ENCODE assay signal across 8 mouse cellular contexts in genomic region chr9:44921123-44921468, GRCm38 (mm10). TPM values are rescaled to one million over a fixed set of nuclear protein-coding genes. Genes with fewer than 3 reads are reported as not detected.
DNase-seq lines count a peak whose midpoint lies in the region; ATAC-seq and TF ChIP-seq lines count a peak whose summit lies in the region.

No protein-coding gene starts in this region.

- peak; percentile 61 to 78 for ATAC-seq in hematopoietic stem cell, adult 5-6 weeks (replicated peaks in 1 of 2; ENCODE audit: insufficient read depth in 1 of 2, low FRiP score in 2 of 2, low TSS enrichment in 1 of 2, low read depth in 1 of 2, poor library complexity in 2 of 2, severe bottlenecking in 2 of 2)
- ATAC-seq in liver, embryonic 16.5 days (ENCODE audit: low read depth) = peak; percentile 71
- peak; percentile 94 for ATAC-seq in neural tube, embryonic 15.5 days (ENCODE audit: low FRiP score)

- peak; percentile 71 to 86 for DNase-seq in cerebellum, postnatal 25 days
- DNase-seq in cerebellum, postnatal 10 days = no peak
- DNase-seq in thymus, adult 2 months = no peak
- DNase-seq in thymus, postnatal 14 days = no peak
- no peak for DNase-seq in embryo, embryonic 10.5 days (ENCODE audit: low spot score)

- no peak overlapping the region; the same call in 1 of the 2 replicates for H3K27ac ChIP-seq in thymus, adult 2 months (ENCODE audit: control insufficient read depth, insufficient read depth, low read length)
- H3K27ac ChIP-seq in liver, embryonic 16.5 days (ENCODE audit: low read length) = peak overlapping the region; percentile 83
- H3K27ac ChIP-seq in neural tube, embryonic 15.5 days (replicated peaks) = peak overlapping the region; percentile 94

- 2% methylated on average over 8 of the region's 8 CpGs for WGBS in thymus, adult 2 months
- 0% methylated on average over 8 of the region's 8 CpGs for WGBS in liver, embryonic 16.5 days (ENCODE audit: insufficient replicate concordance)
- WGBS in neural tube, embryonic 15.5 days = 1% methylated on average over 8 of the region's 8 CpGs

- peak overlapping the region; percentile 8; the same call in 1 of the 2 replicates for H3K4me3 ChIP-seq in thymus, adult 2 months (ENCODE audit: control insufficient read depth, insufficient read depth, low read length)
- peak overlapping the region; percentile 98 for H3K4me3 ChIP-seq in liver, embryonic 16.5 days (ENCODE audit: low read depth, low read length)
- H3K4me3 ChIP-seq in neural tube, embryonic 15.5 days (replicated peaks) = peak overlapping the region; percentile 98

- no peak for TF ChIP-seq CTCF in thymus, adult 2 months (IDR thresholded peaks at IDR 0.05; ENCODE audit: borderline replicate concordance, control insufficient read depth, extremely low read depth, insufficient read depth, low read length, poor library complexity)

- H3K9ac ChIP-seq in liver, embryonic 16.5 days (ENCODE audit: low read depth, low read length) = peak overlapping the region; percentile 97
- peak overlapping the region; percentile 96 for H3K9ac ChIP-seq in neural tube, embryonic 15.5 days (replicated peaks)

- no peaks in the 10 kb centered on the region for H3K9me3 ChIP-seq in liver, embryonic 16.5 days (replicated peaks; ENCODE audit: control insufficient read depth, low read length)
- no peaks in the 10 kb centered on the region for H3K9me3 ChIP-seq in neural tube, embryonic 15.5 days (replicated peaks)

- H3K36me3 ChIP-seq in thymus, adult 2 months (ENCODE audit: control insufficient read depth, insufficient read depth, low read length) = no peaks in the 10 kb centered on the region
- H3K36me3 ChIP-seq in liver, embryonic 16.5 days (ENCODE audit: control insufficient read depth, insufficient read depth) = no peaks in the 10 kb centered on the region
- peaks cover 9% of the 10 kb centered on the region for H3K36me3 ChIP-seq in neural tube, embryonic 15.5 days

- 0 out of 2 replicates have a peak, but pooled peaks cover 2% of the 10 kb centered on the region for H3K4me1 ChIP-seq in thymus, adult 2 months (replicated peaks; ENCODE audit: control insufficient read depth, insufficient read depth, low read length)
- peaks cover 7% of the 10 kb centered on the region for H3K4me1 ChIP-seq in liver, embryonic 16.5 days (ENCODE audit: control insufficient read depth, low read depth, low read length)
- H3K4me1 ChIP-seq in neural tube, embryonic 15.5 days = peaks cover 20% of the 10 kb centered on the region

- H3K27me3 ChIP-seq in thymus, adult 2 months (ENCODE audit: control insufficient read depth, insufficient read depth, low read length) = no peaks in the 10 kb centered on the region
- no peaks in the 10 kb centered on the region for H3K27me3 ChIP-seq in liver, embryonic 16.5 days (ENCODE audit: control insufficient read depth, insufficient read depth, low read depth, low read length)
- no peaks in the 10 kb centered on the region for H3K27me3 ChIP-seq in neural tube, embryonic 15.5 days (replicated peaks)

- TF ChIP-seq POLR2A in thymus, adult 2 months (IDR thresholded peaks at IDR 0.05; ENCODE audit: control insufficient read depth, extremely low read depth, insufficient read depth, low read length, poor library complexity) = no peak

- H3K4me2 ChIP-seq in liver, embryonic 16.5 days (ENCODE audit: low read depth, low read length) = peak overlapping the region; percentile 71
- peak overlapping the region; percentile 74 for H3K4me2 ChIP-seq in neural tube, embryonic 15.5 days

RNA-seq across cellular contexts. Expression of gene Atp5l, which starts 0.6 kb away (rescaled TPM):
- 159 and 250 TPM in 2 replicates for polyA plus RNA-seq in thymus, adult 2 months (2012; rRNA removed)
- 93.3 and 114 TPM in 2 replicates for total RNA-seq in hematopoietic stem cell, adult 5-6 weeks (2017)
- 467 and 488 TPM in 2 replicates for polyA plus RNA-seq in liver, embryonic 16.5 days (2015; fragmentation: Nextera tagmentation; extraction: Ambion mirVana)
- 830 and 890 TPM in 2 replicates for polyA plus RNA-seq in neural tube, embryonic 15.5 days (2015; fragmentation: Nextera tagmentation; extraction: Ambion mirVana)

RNA-seq across cellular contexts. Expression of gene Kmt2a, which starts 40.0 kb away (rescaled TPM):
- 71.4 and 81.9 TPM in 2 replicates for polyA plus RNA-seq in thymus, adult 2 months (2012; rRNA removed)
- 22.9 and 27.1 TPM in 2 replicates for total RNA-seq in hematopoietic stem cell, adult 5-6 weeks (2017)
- polyA plus RNA-seq in liver, embryonic 16.5 days (2015; fragmentation: Nextera tagmentation; extraction: Ambion mirVana) = 2.6 and 3.0 TPM in 2 replicates
- 20.3 and 23.3 TPM in 2 replicates for polyA plus RNA-seq in neural tube, embryonic 15.5 days (2015; fragmentation: Nextera tagmentation; extraction: Ambion mirVana)

RNA-seq across cellular contexts. Expression of gene Ube4a, which starts 44.3 kb away (rescaled TPM):
- 23.0 and 23.7 TPM in 2 replicates for polyA plus RNA-seq in thymus, adult 2 months (2012; rRNA removed)
- 29.6 and 39.3 TPM in 2 replicates for total RNA-seq in hematopoietic stem cell, adult 5-6 weeks (2017)
- polyA plus RNA-seq in liver, embryonic 16.5 days (2015; fragmentation: Nextera tagmentation; extraction: Ambion mirVana) = 10.0 and 11.5 TPM in 2 replicates
- 31.8 and 34.2 TPM in 2 replicates for polyA plus RNA-seq in neural tube, embryonic 15.5 days (2015; fragmentation: Nextera tagmentation; extraction: Ambion mirVana)

RNA-seq across cellular contexts. Expression of gene Cd3g, which starts 59.1 kb away (rescaled TPM):
- polyA plus RNA-seq in thymus, adult 2 months (2012; rRNA removed) = 183 and 216 TPM in 2 replicates
- 7.8 and 9.3 TPM in 2 replicates for total RNA-seq in hematopoietic stem cell, adult 5-6 weeks (2017)
- polyA plus RNA-seq in liver, embryonic 16.5 days (2015; fragmentation: Nextera tagmentation; extraction: Ambion mirVana) = 0.32 and 0.58 TPM in 2 replicates
- 114 TPM in 1 of 2 replicates, not detected in the other for polyA plus RNA-seq in neural tube, embryonic 15.5 days (2015; fragmentation: Nextera tagmentation; extraction: Ambion mirVana)

Comparison
In these comparisons a context has a peak if more than half of its experiments do, and no peak if none do; other contexts are left out.
1. DNase-seq: peak in cerebellum, postnatal 25 days (2 of 2); none in cerebellum, postnatal 10 days (0 of 2), thymus, adult 2 months (single experiment), thymus, postnatal 14 days (single experiment) and embryo, embryonic 10.5 days (single experiment).
2. H3K4me3 ChIP-seq: peak in every context shown above with its lines; median percentile 98 in liver, embryonic 16.5 days; 98 in neural tube, embryonic 15.5 days; 8 in thymus, adult 2 months.
3. Peak in every context shown above with its lines, with median percentiles within 50 percentile points of each other: ATAC-seq.